Mouse (Mus musculus): ENCODE results near the gene Ly6g5c. TPM values are rescaled to one million over a fixed set of nuclear protein-coding genes. Genes with fewer than 3 reads are reported as not detected.

The Ly6g5c gene
- total RNA-seq (2021), result not detected
- long read RNA-seq, experiment 1, result 0 reads
- long read RNA-seq, experiment 2, result 0 reads

- Histone ChIP-seq H3K4me3 (no peak within 1 kb of the TSS), H3K27ac (no peak within 1 kb of the TSS)
- intact Hi-C loops (cut with DNase I), result no loop called here
- DNase-seq (ENCODE audit: extremely low spot score in 1 of 2, low spot score in 2 of 2), result no peak
- no peak for TF ChIP-seq CTCF (IDR thresholded peaks at IDR 0.05)
These were observed at the start of gene Ly6g5c for GRCm38 (mm10) chr17:35108097-35108496. TSS of gene Ly6g5c (plus strand) at chr17:35108279.

GRCm38 (mm10) chr17:35058316-35058715 lies 49.8 kb upstream of the Ly6g5c start:
- Histone ChIP-seq H3K27ac (no peak overlapping the region), H3K4me3 (no peak overlapping the region)
- intact Hi-C loops (cut with DNase I), result no loop called here
- no peak for TF ChIP-seq CTCF (IDR thresholded peaks at IDR 0.05)
- DNase-seq (ENCODE audit: extremely low spot score in 1 of 2, low spot score in 2 of 2), result no peak

GRCm38 (mm10) chr17:35058911-35059892 lies 48.9 kb upstream of the Ly6g5c start, which contains the start of gene Ddah2:
TSS of gene Ddah2 (plus strand) at chr17:35059035.
- intact Hi-C loops (cut with DNase I), result loop anchor here (1.0 kb wide), 1 partner anchor 38 kb away; no protein-coding TSS in a partner anchor
- TF ChIP-seq CTCF (IDR thresholded peaks at IDR 0.05), result peak; percentile 70
- Histone ChIP-seq H3K4me3 (peak within 1 kb of the TSS; percentile 65), H3K27ac (peak within 1 kb of the TSS; percentile 71)
- peak; percentile 69 for DNase-seq (ENCODE audit: extremely low spot score in 1 of 2, low spot score in 2 of 2)

- peak overlapping the region; percentile 65 for H3K4me3 ChIP-seq
- no peak overlapping the region for H3K27ac ChIP-seq
These were observed 48.0 kb upstream of the Ly6g5c start for GRCm38 (mm10) chr17:35060071-35060470.

GRCm38 (mm10) chr17:35060737-35061297 lies 47.3 kb upstream of the Ly6g5c start:
- no peak for TF ChIP-seq CTCF (IDR thresholded peaks at IDR 0.05)
- intact Hi-C loops (cut with DNase I), result no loop called here
- DNase-seq (ENCODE audit: extremely low spot score in 1 of 2, low spot score in 2 of 2), result no peak
- no peak overlapping the region for H3K27ac ChIP-seq
- no peak overlapping the region for H3K4me3 ChIP-seq

More at GRCm38 (mm10) chr17:35060071-35060470, 48.0 kb upstream of the Ly6g5c start:
- no peak for DNase-seq (ENCODE audit: extremely low spot score in 1 of 2, low spot score in 2 of 2)
- no peak for TF ChIP-seq CTCF (IDR thresholded peaks at IDR 0.05)
- intact Hi-C loops (cut with DNase I), result no loop called here

- no peak for DNase-seq (ENCODE audit: extremely low spot score in 1 of 2, low spot score in 2 of 2)
- Histone ChIP-seq H3K27ac (no peak overlapping the region), H3K4me3 (no peak overlapping the region)
- intact Hi-C loops (cut with DNase I), result no loop called here
- TF ChIP-seq CTCF (IDR thresholded peaks at IDR 0.05), result no peak
These were observed 46.8 kb upstream of the Ly6g5c start for GRCm38 (mm10) chr17:35061299-35061698.

GRCm38 (mm10) chr17:35063466-35063865 lies 44.6 kb upstream of the Ly6g5c start:
- no peak for DNase-seq (ENCODE audit: extremely low spot score in 1 of 2, low spot score in 2 of 2)
- intact Hi-C loops (cut with DNase I), result no loop called here
- Histone ChIP-seq H3K4me3 (no peak overlapping the region), H3K27ac (no peak overlapping the region)
- no peak for TF ChIP-seq CTCF (IDR thresholded peaks at IDR 0.05)

- TF ChIP-seq CTCF (IDR thresholded peaks at IDR 0.05), result no peak
- no peak for DNase-seq (ENCODE audit: extremely low spot score in 1 of 2, low spot score in 2 of 2)
- Histone ChIP-seq H3K4me3 (no peak overlapping the region), H3K27ac (no peak overlapping the region)
- intact Hi-C loops (cut with DNase I), result no loop called here
These were observed 43.7 kb upstream of the Ly6g5c start for GRCm38 (mm10) chr17:35064378-35064877.

- Histone ChIP-seq H3K27ac (no peak within 1 kb of the TSS), H3K4me3 (no peak within 1 kb of the TSS)
- intact Hi-C loops (cut with DNase I), result no loop called here
- TF ChIP-seq CTCF (IDR thresholded peaks at IDR 0.05), result no peak
- no peak for DNase-seq (ENCODE audit: extremely low spot score in 1 of 2, low spot score in 2 of 2)
These were observed 42.8 kb upstream of the Ly6g5c start, which contains the start of gene Ly6g6c for GRCm38 (mm10) chr17:35064951-35065947. TSS of gene Ly6g6c (plus strand) at chr17:35065388.

- Histone ChIP-seq H3K4me3 (no peak within 1 kb of the TSS), H3K27ac (no peak within 1 kb of the TSS)
- no peak for TF ChIP-seq CTCF (IDR thresholded peaks at IDR 0.05)
- no peak for DNase-seq (ENCODE audit: extremely low spot score in 1 of 2, low spot score in 2 of 2)
- intact Hi-C loops (cut with DNase I), result no loop called here
These were observed 42.0 kb upstream of the Ly6g5c start, which contains the start of gene Mpig6b for GRCm38 (mm10) chr17:35066084-35066483. TSS of gene Mpig6b (minus strand) at chr17:35066184.

Data from left cerebral cortex, adult 2 months (tissue).